Mouse (Mus musculus): ENCODE data around the gene Hist1h4d. TPM values are rescaled to one million over a fixed set of nuclear protein-coding genes. Genes with fewer than 3 reads are reported as not detected.

The Hist1h4d gene
- polyA plus RNA-seq, 1 experiment from 2014 or later = 123 TPM

DNA sequence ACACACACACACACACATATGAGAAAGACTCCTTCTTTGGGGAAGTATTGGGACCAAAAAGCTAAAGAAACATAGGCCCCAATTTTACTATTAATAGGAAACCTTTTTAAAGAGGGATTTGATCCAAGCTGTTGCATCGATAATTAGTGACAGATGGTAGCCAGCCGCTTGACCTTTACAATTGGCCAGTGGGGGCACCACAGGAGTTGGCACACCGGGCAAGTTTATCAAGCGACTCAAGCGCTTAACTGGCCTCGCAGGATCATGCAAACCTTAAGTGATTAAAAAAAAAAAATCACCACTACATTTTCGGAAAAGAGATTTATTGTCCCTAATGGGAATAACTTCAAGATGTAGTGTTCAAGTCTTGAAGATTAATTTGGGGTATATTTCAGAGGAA, 11.2 kb downstream of the Hist1h4d start:
- Histone ChIP-seq H3K9ac (no peak overlapping the region), H3K4me3 (no peak overlapping the region), H3K4me2 (replicated peaks) (no peak overlapping the region), H3K27ac (no peak overlapping the region), H3K27me3 (no peaks in the 10 kb centered on the region), H3K4me1 (peaks cover 5% of the 10 kb centered on the region; the same call in 1 of the 2 replicates), H3K9me3 (no peaks in the 10 kb centered on the region), H3K36me3 (no peaks in the 10 kb centered on the region)
- WGBS = 72% methylated on average over 7 of the region's 7 CpGs
- ATAC-seq (ENCODE audit: insufficient number of reproducible peaks, insufficient read depth, low FRiP score, low TSS enrichment) = no peak

DNA sequence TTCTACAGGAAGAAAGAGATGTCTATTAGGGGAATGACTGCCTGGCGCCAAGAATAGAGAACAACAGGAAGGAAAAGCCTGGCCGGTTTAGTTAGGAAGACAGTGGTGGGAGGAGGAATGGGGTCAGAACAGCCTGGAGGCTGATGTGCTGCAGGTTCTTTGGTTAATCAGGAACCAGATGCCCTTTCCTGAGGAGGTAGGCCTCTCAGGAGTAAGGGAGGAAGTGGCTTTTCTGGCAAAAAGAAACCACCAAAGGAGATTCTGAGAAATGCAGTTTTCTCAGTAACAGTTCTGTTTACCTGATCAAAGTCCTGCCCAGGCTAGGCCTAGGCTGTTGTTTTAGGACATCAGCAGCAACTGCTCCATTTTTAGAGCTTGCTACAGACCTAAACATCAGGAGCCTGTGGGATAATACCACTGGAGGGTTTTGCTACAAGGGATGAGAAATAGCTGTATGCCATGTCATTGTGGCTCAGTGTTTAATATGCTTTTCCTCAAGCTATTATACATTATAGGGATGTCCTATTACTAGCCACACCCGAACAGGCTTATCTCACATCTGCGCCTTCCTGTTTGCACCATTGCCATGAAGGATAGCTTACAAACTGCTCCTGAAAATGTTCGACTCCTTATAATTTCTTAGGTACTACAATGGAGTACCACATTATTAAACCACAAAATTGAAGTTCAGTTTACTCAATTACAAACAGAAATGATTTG, 11.8 kb downstream of the Hist1h4d start:
- WGBS = 69% methylated on average over 5 of the region's 5 CpGs
- no peaks in the 10 kb centered on the region for H3K36me3 ChIP-seq
- peaks cover 5% of the 10 kb centered on the region; the same call in 1 of the 2 replicates for H3K4me1 ChIP-seq
- no peak for ATAC-seq (ENCODE audit: insufficient number of reproducible peaks, insufficient read depth, low FRiP score, low TSS enrichment)
- no peak overlapping the region for H3K9ac ChIP-seq
- H3K27ac ChIP-seq = no peak overlapping the region
- H3K27me3 ChIP-seq = no peaks in the 10 kb centered on the region
- H3K4me2 ChIP-seq (replicated peaks) = no peak overlapping the region
- H3K9me3 ChIP-seq = no peaks in the 10 kb centered on the region
- no peak overlapping the region for H3K4me3 ChIP-seq

DNA sequence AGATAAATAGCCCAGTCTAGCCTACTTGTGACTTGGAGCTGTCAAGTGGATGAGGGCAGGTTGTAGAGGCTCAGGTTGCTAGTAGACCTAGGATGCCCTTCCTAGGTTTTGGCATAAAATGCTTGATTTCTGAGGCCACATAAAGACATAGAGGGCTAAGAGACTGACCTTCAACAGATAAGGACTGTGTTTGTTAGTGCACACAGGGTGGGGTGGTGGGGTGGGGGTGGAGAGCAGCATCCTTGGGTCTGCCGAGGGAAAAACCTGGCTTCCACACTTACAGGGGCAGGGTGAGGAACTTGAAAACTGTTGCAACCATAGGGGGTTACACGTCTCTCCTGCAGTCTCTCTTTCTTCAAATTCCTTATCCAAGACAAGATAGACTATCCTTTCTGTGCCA, 13.8 kb downstream of the Hist1h4d start:
- H3K4me2 ChIP-seq (replicated peaks) = no peak overlapping the region
- no peaks in the 10 kb centered on the region for H3K27me3 ChIP-seq
- 75% methylated on average over 2 of the region's 2 CpGs for WGBS
- no peaks in the 10 kb centered on the region for H3K36me3 ChIP-seq
- H3K27ac ChIP-seq = no peak overlapping the region
- no peak overlapping the region for H3K4me3 ChIP-seq
- no peaks in the 10 kb centered on the region for H3K9me3 ChIP-seq
- H3K9ac ChIP-seq = no peak overlapping the region
- H3K4me1 ChIP-seq = peaks cover 5% of the 10 kb centered on the region; the same call in 1 of the 2 replicates
- ATAC-seq (ENCODE audit: insufficient number of reproducible peaks, insufficient read depth, low FRiP score, low TSS enrichment) = no peak

DNA sequence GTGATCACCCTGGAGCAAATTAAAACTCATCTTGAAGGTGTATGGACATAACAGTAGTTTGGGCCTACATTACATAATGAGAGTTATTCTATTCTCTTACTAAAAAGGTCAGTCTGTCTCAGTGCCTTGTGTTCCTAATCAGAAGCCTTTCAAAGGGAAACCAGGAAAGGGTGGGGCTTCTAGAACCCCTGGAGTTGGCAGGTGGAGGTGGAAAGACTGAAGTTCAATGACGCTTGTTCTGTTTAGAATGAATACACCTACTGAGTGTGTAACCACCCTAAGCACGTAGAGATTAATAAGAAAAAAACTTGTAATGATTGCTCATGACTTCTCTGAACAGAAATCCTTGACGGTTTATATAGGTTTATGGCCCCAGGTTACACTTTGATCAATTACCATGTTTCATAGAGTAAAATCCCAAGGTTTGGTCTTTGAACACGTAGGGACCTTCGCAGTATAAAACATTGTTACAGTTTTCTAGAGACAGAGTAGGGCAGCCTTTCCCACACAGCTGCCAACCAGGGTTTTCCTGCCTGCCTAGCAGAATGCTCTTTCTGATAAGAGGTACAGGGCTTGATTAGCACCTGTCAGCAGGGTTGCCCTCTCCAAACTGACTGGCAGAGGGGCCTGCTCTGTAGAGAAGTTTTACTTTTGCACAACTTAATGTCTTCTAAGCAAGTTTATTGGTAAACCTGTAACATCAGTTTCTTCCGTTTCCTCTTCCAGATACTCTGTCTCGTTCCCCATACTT, 14.4 kb downstream of the Hist1h4d start:
- 83% methylated on average over 7 of the region's 7 CpGs for WGBS
- no peak overlapping the region for H3K4me2 ChIP-seq (replicated peaks)
- no peak for ATAC-seq (ENCODE audit: insufficient number of reproducible peaks, insufficient read depth, low FRiP score, low TSS enrichment)
- H3K36me3 ChIP-seq = no peaks in the 10 kb centered on the region
- H3K9ac ChIP-seq = no peak overlapping the region
- H3K9me3 ChIP-seq = no peaks in the 10 kb centered on the region
- no peak overlapping the region for H3K27ac ChIP-seq
- H3K4me1 ChIP-seq = peaks cover 5% of the 10 kb centered on the region; the same call in 1 of the 2 replicates
- no peaks in the 10 kb centered on the region for H3K27me3 ChIP-seq
- no peak overlapping the region for H3K4me3 ChIP-seq

DNA sequence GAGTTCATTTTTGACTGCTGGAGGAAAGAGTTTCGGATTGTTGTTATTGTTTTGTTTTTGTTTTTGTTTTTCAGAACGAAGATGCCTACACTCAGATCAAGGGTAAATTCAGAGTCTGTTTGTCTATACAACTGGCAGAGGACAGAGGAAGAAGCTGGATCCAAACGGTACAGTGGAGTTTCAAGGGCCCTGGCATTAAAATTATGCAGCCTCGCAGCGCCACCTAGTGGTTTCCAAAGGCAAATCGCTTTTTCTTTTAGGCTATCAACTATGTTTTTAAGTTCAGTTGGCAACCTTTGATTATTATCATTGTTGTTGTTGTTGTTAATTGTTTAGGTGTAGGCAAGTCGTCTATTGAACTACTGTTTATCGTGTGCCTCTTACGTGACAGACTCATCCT, 16.6 kb downstream of the Hist1h4d start:
- Histone ChIP-seq H3K4me2 (replicated peaks) (no peak overlapping the region), H3K27ac (no peak overlapping the region), H3K4me1 (peaks cover 3% of the 10 kb centered on the region; the same call in 1 of the 2 replicates), H3K9ac (no peak overlapping the region), H3K36me3 (no peaks in the 10 kb centered on the region), H3K9me3 (no peaks in the 10 kb centered on the region), H3K27me3 (no peaks in the 10 kb centered on the region), H3K4me3 (no peak overlapping the region)
- ATAC-seq (ENCODE audit: insufficient number of reproducible peaks, insufficient read depth, low FRiP score, low TSS enrichment) = no peak
- 6% methylated on average over 9 of the region's 9 CpGs for WGBS

DNA sequence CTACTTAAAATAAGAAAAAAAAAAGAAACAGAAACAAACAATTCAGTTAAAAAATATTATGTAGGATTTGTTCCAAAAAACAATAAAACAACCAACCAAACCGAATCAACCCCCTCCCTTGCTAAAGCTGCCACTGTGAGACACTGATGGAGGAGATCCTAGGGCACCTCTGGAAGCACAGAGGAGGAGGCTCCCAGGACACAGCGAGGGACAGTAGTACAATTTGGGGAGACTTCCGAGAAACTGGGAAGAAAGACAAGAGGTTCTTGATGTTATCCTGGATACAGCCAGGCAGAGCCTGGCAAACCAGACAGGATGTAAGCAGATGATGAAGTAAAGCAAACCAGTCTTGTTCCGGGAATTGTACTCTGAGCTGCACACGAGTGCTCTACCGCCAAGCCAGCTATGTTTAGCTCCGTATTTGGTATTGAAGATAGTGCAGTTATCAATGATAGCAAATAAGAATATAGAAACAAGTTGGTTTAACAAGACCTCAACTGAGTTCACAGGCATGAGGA, 21.8 kb downstream of the Hist1h4d start:
- H3K9me3 ChIP-seq = no peaks in the 10 kb centered on the region
- H3K27ac ChIP-seq = no peak overlapping the region
- H3K4me3 ChIP-seq = no peak overlapping the region
- no peak for ATAC-seq (ENCODE audit: insufficient number of reproducible peaks, insufficient read depth, low FRiP score, low TSS enrichment)
- H3K9ac ChIP-seq = no peak overlapping the region
- H3K4me1 ChIP-seq = no peaks in the 10 kb centered on the region
- WGBS = 81% methylated on average over 7 of the region's 7 CpGs
- no peaks in the 10 kb centered on the region for H3K27me3 ChIP-seq
- H3K4me2 ChIP-seq (replicated peaks) = no peak overlapping the region
- no peaks in the 10 kb centered on the region for H3K36me3 ChIP-seq

DNA sequence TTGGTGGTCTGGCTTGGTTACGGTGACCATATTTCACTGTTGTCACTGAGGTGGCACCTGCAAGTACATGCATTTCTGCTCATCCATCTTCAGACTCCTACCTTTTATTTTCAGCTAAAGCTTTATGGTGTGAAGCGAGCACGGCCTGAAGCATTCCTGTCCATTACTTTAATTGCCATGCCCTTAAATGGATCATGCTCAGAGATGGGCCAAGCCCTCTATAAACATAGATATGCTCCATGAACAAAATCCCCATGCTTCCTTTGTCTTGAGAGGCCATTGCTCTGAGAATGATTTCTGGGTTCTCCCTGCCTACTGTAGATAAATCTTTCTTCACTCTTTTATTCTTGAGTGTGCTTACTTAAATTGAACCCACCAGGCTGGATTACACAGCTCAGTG, 23.1 kb downstream of the Hist1h4d start:
- H3K27ac ChIP-seq = no peak overlapping the region
- H3K4me1 ChIP-seq = no peaks in the 10 kb centered on the region
- no peaks in the 10 kb centered on the region for H3K27me3 ChIP-seq
- H3K9me3 ChIP-seq = no peaks in the 10 kb centered on the region
- no peaks in the 10 kb centered on the region for H3K36me3 ChIP-seq
- 89% methylated on average over 3 of the region's 3 CpGs for WGBS
- no peak overlapping the region for H3K4me2 ChIP-seq (replicated peaks)
- no peak overlapping the region for H3K4me3 ChIP-seq
- H3K9ac ChIP-seq = no peak overlapping the region
- no peak for ATAC-seq (ENCODE audit: insufficient number of reproducible peaks, insufficient read depth, low FRiP score, low TSS enrichment)

DNA sequence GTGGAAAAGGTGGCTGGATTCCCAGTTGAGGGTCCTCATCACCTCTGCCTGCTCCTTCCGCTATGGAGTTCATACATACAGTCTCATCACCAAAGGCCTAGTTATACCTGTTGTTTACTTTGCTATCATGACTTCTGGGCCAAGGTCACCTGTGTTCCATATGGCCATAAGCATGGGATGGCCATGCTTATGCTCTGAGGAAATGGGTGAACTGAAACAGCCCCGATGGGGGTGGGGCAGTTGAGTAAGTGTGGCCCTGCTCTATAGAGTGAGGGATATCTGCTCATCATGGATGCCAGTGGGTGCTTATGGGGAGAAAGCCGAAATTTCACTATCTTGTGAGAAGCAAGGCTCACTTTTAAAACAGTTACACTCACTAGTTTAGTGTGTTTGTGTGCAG, 23.7 kb downstream of the Hist1h4d start:
- H3K4me2 ChIP-seq (replicated peaks) = no peak overlapping the region
- 90% methylated on average over 3 of the region's 3 CpGs for WGBS

DNA sequence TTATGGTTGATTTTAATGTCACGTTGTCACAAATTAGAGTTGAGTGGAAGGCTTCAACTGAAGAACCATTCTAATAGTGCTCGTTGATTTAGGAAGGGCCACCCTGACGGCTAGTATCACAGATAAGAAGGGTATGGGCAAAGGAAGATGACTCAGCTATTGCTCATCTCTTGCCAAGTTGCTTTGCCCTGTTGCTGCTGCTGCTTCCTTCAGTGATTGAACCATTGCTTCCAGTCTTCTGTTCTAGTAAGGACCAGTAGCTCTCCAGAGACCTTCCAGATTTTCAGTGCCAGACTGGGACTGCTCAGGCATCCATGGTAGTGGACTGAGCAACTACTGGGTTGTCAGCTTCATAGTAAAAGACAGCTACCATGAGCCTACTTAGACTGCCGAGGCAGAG, 27.8 kb downstream of the Hist1h4d start:
- Histone ChIP-seq H3K36me3 (no peaks in the 10 kb centered on the region), H3K9me3 (no peaks in the 10 kb centered on the region), H3K9ac (no peak overlapping the region), H3K4me3 (no peak overlapping the region), H3K27me3 (no peaks in the 10 kb centered on the region), H3K4me1 (no peaks in the 10 kb centered on the region), H3K27ac (no peak overlapping the region), H3K4me2 (replicated peaks) (no peak overlapping the region)
- ATAC-seq (ENCODE audit: insufficient number of reproducible peaks, insufficient read depth, low FRiP score, low TSS enrichment) = no peak
- 84% methylated on average over 4 of the region's 4 CpGs for WGBS

More for the DNA sequence above, 23.7 kb downstream of the Hist1h4d start:
- Histone ChIP-seq H3K9me3 (no peaks in the 10 kb centered on the region), H3K36me3 (no peaks in the 10 kb centered on the region), H3K4me1 (no peaks in the 10 kb centered on the region), H3K27ac (no peak overlapping the region), H3K4me3 (no peak overlapping the region), H3K9ac (no peak overlapping the region), H3K27me3 (no peaks in the 10 kb centered on the region)
- no peak for ATAC-seq (ENCODE audit: insufficient number of reproducible peaks, insufficient read depth, low FRiP score, low TSS enrichment)

DNA sequence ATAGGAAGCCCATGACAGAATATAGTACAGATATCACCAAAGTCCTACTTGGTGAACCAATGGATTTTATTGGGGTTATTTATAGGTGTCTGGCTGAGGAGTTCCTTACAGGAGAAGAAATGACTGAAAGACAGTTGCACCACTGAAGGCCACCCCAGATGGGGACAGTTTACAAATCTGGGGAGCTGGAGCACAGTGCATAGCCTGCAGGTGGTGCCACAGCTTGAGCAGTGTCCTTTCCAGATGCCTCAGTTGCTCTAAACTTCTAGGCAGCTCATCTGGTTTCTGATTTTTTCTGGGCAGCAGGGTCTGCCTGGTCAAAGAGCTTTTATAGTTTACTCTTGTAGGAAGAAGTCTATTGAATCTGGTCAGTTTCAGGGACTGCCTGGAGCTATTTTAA, 28.4 kb downstream of the Hist1h4d start:
- no peak for ATAC-seq (ENCODE audit: insufficient number of reproducible peaks, insufficient read depth, low FRiP score, low TSS enrichment)
- no peaks in the 10 kb centered on the region for H3K4me1 ChIP-seq
- H3K4me3 ChIP-seq = no peak overlapping the region
- no peak overlapping the region for H3K9ac ChIP-seq
- no peaks in the 10 kb centered on the region for H3K9me3 ChIP-seq
- no peak overlapping the region for H3K27ac ChIP-seq
- H3K4me2 ChIP-seq (replicated peaks) = no peak overlapping the region
- H3K27me3 ChIP-seq = no peaks in the 10 kb centered on the region
- H3K36me3 ChIP-seq = no peaks in the 10 kb centered on the region

DNA sequence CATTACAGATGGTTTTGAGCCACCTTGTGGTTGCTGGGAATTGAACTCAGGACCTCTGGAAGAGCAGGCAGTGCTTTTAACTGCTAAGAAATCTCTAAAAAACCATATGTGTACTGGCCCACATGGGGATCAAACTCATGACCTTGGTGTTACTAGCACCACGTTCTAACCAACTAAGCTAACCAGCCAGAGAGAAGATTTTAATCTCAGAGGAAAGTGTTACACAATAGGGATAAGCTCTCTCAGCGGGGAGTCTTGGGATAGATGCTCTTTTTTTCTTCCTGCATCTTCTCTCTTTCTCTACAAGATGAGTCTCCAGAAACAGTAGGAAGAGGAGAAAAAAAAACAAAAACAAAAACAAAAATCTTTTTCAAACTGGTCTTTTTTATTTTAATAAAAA, 29.0 kb downstream of the Hist1h4d start:
- Histone ChIP-seq H3K27ac (no peak overlapping the region), H3K27me3 (no peaks in the 10 kb centered on the region), H3K4me1 (no peaks in the 10 kb centered on the region), H3K4me2 (replicated peaks) (no peak overlapping the region), H3K4me3 (no peak overlapping the region), H3K9me3 (no peaks in the 10 kb centered on the region), H3K9ac (no peak overlapping the region), H3K36me3 (no peaks in the 10 kb centered on the region)
- WGBS = 65% methylated on average over 2 of the region's 2 CpGs
- ATAC-seq (ENCODE audit: insufficient number of reproducible peaks, insufficient read depth, low FRiP score, low TSS enrichment) = no peak

DNA sequence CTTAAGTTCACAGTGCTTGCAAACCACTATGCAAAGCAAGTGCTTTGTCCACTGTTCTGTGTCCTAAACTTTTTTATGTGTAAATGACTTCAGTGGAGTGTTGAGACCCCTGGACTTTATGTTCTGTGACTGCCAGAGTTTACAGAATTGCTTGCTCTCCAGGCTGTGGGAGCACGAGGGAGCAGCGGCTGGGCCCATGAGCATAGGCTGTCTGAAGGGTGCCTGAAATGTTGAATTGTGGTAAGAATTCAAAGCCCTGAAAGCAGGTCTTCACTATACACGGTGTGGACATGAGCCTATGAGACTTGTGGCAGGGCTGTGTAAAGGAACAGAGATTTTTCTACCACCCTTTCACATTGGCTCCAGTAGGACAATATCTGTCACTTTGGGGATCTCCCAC, 30.2 kb downstream of the Hist1h4d start:
- no peak for ATAC-seq (ENCODE audit: insufficient number of reproducible peaks, insufficient read depth, low FRiP score, low TSS enrichment)
- Histone ChIP-seq H3K9me3 (no peaks in the 10 kb centered on the region), H3K4me3 (no peak overlapping the region), H3K4me2 (replicated peaks) (no peak overlapping the region), H3K36me3 (no peaks in the 10 kb centered on the region), H3K9ac (no peak overlapping the region), H3K27me3 (no peaks in the 10 kb centered on the region), H3K27ac (no peak overlapping the region), H3K4me1 (no peaks in the 10 kb centered on the region)
- 89% methylated on average over 3 of the region's 3 CpGs for WGBS

Measured in embryonic facial prominence, embryonic 12.5 days (tissue).